Mouse (Mus musculus) induced T-regulatory cell, adult 2 months (primary cell): Measurements from ENCODE around the gene Parva.

Experiments
- DNase-seq: peaks from one replicate; pipeline ENCODE4 v3.0.0-alpha.2; 2012; ENCODE audit warnings: low read depth

Parva gene

DNA sequence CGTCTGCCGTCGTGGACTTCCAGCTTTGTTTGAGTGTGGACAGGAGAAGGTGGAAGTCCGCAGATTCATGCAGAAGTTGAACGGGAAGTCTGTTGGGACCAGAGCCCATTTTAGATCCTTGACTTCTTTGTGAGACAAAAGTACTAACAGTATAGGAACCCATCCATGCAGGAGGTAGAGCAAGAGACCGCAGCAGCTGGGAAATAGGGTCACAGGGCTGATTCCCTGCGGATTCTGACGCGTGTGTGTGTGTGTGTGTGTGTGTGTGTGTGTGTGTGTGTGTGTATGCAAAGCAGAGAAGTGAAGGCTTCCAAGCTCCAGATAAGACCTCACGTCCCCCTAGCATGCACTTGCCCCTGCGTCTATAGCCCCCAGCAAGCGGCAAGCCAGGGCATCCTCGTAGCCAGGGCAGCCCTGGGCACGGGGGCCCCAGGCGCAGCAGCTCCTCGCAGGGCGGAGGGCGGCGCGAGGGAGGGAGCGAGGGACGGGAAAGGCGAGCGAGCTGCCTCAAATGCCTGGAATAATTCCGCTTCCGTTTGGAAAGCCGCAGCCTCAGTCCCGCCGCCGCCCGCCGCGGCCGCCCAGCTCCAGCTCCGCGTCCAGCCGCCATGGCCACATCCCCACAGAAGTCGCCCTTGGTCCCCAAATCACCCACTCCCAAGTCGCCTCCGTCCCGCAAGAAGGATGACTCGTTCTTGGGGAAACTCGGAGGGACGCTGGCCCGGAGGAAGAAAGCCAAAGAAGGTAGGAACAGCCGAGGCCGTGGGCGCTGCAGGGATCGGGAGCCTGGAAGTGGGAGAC, at the start of gene Parva:
Parva (plus strand) TSS at position 149 of the 801 bp plus-strand sequence.
- no peak for DNase-seq

DNA sequence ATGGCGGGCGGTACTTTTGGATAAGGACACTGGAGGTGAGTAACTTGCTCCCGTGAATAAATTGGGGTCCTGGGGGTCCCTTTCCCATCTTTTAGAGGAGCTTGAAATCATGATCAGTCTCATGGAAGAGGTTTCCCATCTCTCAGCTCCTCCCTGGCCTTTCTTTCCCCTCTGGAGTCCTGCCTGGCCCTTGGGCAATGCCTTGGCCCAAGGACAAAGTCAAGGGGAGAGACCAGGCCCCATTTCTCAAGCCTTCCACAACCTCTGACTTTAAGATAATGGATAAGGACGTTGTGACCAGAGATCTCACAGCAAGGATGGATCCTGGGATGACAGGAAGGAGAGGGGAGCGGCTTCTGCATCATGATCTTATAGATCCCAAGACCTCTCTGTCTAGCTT, 49.2 kb upstream of the Parva start:
- no peak for DNase-seq

DNA sequence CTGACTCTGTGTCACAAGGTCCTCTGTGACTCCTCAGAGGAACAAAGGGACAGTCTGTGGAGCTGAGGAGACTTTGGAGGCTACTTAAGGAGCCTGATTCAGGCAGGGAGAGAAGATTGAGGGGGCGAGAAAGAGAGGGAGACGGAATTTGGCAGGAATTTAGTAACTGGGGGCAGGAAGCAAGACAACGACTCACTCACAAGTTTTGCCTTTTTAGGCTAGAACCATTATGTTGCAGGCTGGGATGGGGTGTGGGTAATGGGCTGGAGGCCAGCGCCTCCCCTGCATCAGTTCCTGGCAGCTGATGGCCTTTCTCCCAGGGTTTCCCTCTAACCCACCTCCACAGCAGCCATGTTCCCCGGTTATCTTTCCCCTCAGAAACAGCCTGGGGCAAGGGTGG, 48.8 kb upstream of the Parva start:
- DNase-seq = no peak

DNA sequence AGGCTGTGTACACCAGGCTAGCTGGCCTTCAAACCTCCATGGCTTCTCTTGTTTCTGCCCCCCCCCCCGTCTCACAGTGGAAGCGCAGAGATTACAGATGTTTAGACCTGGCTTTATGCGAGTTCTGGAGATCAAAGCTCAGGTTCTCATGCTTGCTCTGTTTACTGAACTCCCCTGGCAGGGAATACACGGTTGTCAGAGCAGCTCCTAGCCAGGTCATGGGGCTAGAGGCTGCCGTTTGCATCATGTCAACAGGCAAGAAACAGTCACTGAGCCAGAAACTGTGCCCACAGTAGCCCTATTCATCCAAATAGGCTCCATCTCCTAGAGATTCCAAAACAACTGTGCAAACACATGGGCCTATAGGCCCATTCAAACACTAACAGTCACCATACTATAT, 40.8 kb upstream of the Parva start:
- DNase-seq = no peak

DNA sequence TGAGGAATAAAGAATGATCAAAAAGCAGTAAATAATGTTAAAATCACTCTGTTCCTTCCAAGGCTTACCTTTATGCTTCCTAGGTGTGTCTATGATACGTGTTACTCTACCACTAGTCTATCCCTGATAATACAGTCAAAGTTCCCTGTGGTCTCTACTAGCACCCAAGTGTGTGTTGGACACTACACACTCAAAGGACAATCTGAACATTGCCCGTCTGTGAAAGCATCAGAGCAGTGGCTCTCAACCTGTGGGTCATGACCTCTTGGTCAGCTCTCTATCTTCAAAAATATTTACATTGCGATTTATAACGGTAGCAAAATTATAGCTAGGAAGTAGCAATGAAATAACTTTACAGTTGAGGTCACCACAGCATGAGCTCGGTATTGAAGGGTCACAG, 39.4 kb upstream of the Parva start:
- DNase-seq = no peak

DNA sequence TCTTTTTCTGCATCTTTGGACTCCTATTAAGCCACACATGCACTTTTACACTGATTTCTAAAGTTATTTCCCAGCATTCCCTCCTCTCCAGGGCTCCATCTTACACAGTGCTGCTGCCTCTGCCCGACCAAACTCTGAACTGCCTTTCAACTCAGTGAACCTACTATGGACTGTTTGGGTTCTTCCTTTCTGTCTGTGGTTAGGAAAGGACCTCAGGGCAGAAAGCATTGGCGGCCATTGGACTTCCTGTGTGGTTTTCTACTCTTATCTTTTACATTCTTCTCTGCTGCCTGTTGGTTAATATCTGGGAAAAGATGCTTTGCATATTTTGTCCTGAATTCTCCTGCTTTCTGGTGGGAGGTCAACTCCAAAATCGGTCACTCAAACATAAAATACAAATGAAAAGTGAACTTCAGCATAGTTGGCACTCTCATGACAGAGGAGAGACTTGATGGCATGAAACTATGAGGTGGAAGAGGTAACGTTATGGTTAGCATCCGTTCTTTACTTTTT, 38.9 kb upstream of the Parva start:
- DNase-seq = no peak

DNA sequence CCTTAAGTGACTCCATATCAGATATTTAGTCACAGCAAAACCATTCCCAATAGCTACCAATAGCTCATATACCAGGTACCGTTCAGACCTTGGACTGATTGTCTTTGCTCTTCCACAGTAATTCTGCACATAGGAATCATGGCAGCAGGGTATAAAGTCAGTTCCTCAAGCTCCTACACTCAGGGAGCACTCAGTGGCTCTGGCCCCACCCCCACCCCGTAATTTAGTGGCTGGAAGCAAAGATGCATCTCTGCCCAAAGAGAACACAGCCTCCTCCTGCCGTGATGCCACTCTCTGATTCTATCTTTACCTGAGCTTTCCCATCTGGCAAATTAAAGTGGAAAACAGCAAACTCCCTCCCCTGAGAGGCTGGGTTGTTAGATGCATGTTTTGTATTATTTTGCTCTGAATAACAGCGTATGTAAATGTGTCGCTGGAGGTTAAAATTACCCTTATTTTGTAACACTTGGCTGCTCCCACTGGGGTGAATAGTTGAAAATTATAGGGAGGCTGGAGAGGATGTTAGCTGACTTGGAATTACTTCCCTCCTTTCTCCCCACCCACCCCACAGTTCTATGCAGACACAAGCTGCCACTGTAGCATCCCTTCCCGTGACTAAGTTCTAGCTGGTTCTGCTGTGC, 37.6 kb upstream of the Parva start:
- no peak for DNase-seq

DNA sequence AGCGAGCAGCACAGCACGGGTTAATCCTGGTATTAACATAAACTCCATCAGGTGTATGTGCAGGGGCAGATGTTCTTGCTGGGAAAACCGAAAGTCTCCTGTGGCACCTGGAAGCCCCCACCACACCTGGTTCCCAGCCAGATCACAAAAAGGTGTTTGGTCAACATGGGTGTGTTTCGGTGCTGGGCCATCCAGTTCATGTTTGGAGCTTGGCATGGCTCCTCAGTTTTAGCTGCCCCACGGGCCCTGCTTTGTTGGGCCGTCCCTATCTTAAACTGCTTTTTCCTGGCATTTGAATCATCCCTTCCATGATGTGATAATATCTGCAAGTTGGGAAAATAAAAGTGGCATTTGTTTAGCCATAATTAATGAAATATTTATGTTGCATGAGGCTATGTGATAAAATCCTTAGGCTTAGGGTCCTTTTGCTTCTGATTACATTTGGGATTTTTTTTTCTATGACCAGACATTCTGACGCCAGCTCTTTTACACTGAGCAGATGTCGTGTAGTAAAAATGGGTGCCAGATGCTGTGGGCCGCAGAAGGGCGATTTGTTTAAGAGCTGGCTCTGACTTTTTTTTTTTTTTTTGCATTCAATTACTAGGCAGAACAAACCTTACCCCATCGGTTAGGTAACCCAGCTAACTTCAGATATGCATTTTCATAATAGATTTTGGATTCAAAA, 36.9 kb upstream of the Parva start:
- no peak for DNase-seq

DNA sequence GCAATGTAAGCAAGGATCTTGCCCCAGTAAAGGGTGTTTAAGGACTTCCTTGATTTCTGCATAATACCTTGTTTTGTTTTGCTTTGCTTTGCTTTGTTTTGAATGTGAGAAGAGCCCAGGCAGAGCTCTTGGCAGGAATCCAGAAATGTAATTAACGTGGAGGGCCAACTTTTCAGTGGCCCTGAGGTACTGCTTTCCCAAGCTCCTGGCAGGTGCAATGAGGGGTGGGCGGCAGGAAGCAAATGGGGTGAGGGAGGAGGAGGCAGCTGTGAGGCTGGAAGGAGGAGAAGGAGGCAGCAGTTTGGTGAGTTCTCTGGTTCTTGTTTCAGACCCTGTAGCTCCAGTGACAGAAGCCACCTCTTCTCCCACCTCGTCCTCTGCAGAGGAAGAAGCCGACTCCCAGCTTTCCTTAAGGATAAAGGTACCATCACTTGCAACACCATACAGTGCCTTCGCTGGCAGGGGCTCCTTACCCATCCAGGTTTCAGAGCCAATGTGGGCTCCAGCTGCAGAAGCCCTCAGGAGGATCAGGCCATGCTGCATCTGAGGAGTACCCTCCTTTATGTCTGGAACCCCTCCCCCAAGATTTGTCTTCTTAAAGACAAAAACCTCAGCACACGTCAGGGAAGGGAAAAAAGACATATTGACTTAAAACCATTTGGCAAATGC, 36.2 kb upstream of the Parva start:
- DNase-seq = no peak

DNA sequence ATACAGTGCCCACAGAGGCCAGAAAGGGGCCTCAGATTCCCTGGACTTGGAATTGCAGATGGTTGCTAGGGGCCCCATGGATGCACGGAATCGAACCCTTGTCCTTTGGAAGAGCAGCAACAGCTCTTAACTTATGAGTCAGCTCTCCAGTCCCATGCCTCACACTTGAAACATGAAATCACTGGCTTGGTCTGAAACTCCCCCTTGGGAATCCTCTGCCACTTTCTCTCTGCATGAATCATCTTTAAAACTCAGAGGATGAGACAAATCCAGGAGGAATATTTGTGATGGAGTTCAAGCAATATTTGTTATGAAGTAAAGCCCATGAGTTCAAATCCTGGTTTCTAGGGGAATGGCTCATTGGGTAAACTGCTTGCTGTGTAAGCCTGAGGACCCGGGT, 29.5 kb upstream of the Parva start:
- no peak for DNase-seq

DNA sequence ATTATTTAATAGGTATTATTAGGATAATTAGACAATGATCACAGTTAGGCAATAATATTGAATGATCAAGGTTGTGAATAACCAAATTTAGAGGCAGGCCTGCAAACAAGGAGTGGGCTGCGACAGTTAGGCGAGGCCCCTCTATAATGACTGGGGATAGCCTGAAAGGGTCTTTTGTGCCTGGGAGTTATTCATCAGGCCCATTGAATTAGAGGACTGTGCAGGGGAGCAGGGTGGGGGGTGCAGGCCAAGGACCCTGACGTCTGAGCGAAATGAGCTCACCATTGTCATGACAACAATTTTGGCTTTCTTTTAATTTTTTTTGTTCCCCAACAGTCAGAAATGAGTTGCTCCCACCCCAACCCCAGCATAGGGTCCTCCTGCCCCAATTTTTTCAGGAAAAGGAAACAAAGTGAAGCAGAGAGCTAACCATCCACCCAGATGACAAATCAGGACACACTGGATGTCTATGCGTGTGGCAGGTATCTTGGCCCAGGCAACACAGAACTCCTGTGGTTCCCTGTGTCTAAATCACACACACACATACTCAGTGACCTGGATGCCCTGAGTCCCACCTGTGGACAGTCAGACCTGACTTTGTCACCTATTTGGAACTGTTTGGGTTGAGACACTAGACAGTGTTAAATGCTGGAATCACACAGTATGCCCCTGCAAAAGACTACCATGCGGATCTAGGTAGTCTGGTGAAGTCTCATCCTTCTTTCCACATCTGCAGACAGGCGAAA, 27.7 kb upstream of the Parva start:
- no peak for DNase-seq

DNA sequence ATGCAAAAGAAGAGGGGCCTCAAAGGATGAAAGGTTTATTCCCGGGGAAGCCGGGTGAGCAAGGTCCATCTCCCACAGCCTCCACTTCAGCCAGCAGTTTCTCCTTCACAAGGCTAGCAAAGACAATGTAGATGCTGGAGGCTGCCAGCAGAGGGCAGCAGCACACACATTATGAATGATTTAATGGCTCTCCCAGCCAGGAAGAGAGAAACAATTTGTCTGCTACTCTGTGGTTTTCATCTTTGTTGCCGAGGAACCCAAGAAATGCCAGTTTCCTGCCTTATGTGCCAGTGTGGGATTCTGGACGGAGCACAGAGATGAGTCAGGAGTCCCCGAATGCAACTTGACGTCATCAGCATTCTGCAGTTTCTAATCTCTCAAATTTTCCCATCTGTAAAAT, 27.1 kb upstream of the Parva start:
- DNase-seq = peak; percentile 77

DNA sequence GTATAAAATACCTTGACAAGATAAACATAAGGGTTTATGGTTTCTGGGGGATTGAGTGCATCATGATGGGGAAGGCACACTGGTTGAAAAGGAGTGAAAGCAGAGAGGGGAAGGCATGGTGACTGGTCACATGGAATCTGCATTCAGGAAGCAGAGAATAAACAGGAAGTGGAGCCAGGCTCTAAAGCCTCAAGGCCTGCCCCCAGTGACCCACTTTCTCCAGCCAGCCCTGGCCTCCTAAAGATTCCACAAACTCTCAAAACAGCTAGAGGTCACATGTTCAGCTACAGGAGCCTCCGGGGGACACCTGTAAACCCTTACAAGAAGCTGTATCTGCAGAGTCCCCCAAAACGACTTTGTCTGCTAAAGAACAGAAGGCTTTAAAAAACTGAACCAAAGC, 22.2 kb upstream of the Parva start:
- no peak for DNase-seq

DNA sequence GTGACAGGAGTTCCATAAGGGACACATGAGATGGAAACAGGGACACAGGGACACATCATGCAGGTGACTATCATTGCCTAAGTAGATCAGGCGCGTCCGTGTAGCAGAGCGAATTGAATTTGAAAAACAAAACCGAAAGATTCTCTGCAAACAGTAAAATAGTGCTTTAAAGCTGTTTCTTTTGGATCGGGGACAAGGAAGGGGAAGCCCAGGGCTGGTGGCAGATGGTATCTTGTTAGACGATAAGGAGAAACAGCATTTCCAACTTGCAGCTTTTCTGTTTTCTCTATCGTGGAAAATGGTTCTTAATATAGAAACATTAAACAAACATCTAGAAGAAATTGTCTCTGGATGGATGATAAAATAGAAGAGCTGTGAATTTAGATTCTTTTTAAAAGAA, 21.7 kb upstream of the Parva start:
- DNase-seq = no peak

DNA sequence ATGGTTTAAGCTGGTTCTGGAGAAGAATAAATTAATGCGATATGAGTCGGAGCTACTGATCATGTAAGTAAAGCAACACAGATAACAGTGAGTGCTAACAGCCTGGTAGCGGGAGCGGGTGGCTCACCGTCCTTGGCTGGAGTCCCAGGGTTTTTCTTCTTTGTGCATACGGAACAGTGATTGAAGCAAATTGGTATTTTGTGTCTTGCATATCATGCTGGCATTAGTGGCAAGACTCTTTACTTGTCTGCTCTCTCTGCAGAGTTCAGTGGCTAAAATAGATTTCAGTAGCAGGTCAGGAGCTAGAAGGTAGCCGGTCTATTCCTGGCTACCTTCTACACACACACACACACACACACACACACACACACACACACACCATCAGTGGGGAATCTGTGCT, 19.7 kb upstream of the Parva start:
- DNase-seq = no peak

DNA sequence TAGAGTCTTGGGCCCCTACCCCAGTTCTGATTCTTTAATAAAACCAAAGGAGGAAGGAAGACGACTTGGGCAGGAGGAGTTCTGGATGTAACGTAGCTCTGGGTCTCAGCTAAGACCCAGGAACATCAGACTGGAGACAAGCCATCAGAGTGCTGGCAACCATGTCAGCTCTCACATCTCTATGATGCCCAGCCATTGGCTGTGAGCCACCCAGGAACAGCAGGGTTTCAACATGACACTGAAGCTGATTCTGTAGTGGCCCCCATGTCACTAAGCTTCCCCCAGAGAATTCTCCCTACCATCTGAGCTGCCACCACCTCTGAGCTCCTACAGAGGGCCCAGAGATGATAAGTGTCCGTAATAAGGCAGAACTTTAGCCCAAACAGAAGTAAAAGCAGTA, 17.3 kb upstream of the Parva start:
- DNase-seq = no peak

DNA sequence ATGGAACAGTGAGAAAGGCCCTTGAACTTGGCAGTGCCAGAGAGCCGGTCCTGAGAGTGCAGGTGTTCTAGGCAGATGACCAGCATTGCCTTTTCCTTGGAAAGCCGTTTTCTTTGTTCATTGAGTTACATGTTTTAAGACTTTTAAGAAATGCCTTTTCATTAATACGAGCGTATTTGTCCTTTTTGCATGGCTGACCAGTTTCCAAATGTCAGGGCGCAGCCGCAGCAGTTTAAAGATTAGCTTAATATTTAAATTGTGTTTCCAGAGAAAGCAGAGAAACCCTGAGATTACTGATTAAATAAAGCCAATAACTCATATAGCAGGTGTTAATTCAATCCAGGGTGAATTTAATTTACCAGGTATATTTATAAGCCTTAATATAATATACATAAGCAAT, 14.0 kb upstream of the Parva start:
- no peak for DNase-seq

DNA sequence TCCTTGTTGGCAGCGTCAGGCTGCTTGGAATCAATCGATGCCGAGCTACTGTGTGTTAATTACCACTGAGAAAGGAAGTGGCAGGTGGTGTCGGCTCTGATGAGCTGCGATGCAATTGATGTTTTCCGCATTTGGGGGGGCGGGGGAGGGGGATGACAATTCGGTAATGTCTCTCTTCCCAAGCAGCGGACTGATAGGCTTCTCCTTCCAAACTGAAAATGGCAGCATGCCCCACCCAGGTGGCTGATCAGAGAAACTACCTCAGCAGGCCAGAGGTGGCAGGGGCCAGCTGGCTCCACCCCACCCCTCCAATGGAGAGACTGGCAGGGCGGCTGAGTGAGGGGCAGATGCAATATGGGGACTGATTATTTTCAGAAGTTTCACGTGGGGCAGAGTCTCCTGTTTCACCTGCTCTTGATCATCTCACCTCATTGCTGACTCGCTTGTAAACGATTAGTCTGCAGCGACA, 11.2 kb upstream of the Parva start:
- peak; percentile 49 for DNase-seq

DNA sequence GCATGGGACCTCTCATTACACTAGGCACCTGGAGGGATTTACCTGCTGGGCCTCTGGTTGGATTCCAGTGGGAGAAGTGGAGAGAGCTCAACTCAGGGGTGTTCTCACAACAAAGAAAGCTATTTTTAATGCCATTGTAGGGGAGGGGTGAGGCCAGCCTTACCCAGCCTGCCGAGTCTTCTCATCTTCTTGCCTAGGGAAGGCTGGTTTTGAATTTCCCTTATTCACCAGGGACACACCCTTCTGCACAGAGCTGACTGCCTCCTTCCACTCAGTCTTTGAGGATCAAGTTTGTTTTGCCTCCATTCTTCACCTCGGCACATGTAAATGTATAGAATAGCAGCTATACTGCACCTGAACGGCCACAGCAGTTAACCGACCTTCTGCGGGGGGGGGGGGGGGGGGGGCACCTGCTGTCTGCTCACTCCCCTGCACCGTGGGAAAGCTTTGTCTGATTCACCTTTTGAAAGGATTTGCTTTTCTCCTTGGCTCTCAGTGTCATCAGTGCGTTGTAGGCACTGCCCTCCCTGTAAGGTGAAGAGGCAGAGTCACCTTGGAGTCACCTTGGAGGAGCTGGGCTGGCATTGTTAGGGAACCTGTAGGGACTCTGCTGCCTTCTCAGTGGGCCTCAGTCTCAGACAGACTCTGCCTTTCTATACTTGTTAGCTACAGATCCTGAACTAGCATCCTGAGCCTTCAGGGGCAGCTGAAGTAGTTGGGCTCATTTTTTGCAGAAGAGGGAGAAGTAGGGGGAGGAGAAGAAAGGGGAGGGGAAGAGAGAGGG, 10.4 kb upstream of the Parva start:
- no peak for DNase-seq

DNA sequence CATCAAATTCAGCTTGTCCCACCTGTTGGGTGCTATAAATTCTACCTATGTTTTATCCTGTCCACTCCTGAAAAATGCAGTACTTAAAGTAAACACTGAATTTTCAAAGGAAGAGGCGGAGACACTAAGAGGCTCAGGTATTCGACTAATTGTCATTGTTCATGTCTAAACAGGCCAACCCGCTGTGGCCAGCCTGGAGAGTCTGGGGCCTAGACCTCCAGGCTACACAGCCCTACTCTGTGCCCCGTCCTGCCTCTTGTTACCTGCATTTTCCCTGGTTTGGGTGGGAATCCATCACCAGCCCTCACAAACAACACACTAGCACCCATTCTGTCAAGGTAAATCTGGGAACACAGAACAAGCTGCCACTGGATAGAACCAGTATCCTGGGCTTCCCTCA, 9.7 kb upstream of the Parva start:
- DNase-seq = no peak

DNA sequence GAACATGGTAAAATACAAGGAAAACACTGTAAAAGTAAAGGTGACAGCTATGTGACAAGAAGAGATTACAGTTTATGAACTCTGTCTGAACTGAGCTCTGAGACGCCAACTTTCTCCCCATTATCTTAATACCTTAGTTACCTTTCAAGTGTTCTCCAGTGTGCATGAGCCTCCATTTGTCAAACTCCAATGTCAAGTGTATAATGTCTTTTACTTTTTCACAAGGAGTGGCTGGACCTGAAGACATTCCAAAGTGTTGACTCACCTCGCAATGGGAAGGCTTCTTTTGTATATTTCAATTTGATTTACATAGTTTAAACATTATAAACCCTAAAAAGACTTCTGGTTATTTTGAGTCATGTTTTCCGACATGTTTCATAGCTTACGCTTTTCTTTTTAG, 3.9 kb upstream of the Parva start:
- DNase-seq = no peak
